Mouse (Mus musculus) lung, postnatal 0 days (tissue): Measurements from ENCODE around the gene Ap5m1. TPM values are rescaled to one million over a fixed set of nuclear protein-coding genes. Genes with fewer than 3 reads are reported as not detected.
A peak's percentile ranks its signal among the peaks of the same experiment; 100 is the strongest.

Experiments used
- ATAC-seq: fragments of 200-750 bp; cut with Nextera tagmentation; 2 replicates; pipeline ENCODE4 v1.8.0; 2017; ENCODE audit warnings: moderate library complexity
- DNase-seq: peaks from one replicate; pipeline ENCODE4 v3.0.0-alpha.2; 2016; ENCODE audit warnings: low spot score
- H3K27ac ChIP-seq: fragments of 300-500 bp; sonication (generic); 2 replicates; pipeline ENCODE4 v1.5.1; 2014; ENCODE audit warnings: antibody characterized with exemption, mild to moderate bottlenecking, low read length, mixed read lengths
- H3K27me3 ChIP-seq: fragments of 300-500 bp; sonication (generic); replicated peaks from 2 replicates; pipeline ENCODE4 v1.6.1; 2014; ENCODE audit warnings: low read length, mixed read lengths; ENCODE audit not compliant: insufficient read depth
- H3K36me3 ChIP-seq: fragments of 300-500 bp; sonication (generic); 2 replicates; pipeline ENCODE4 v1.6.1; 2014; ENCODE audit warnings: low read length, mixed read lengths; ENCODE audit not compliant: insufficient read depth
- H3K4me1 ChIP-seq: fragments of 300-500 bp; sonication (generic); 2 replicates; pipeline ENCODE4 v1.6.1; 2014; ENCODE audit warnings: antibody characterized with exemption, low read depth, low read length, mixed read lengths; ENCODE audit not compliant: insufficient read depth
- H3K4me2 ChIP-seq: fragments of 300-500 bp; sonication (generic); replicated peaks from 2 replicates; pipeline ENCODE4 v1.6.1; 2014; ENCODE audit warnings: low read depth, mild to moderate bottlenecking, low read length, moderate library complexity, mixed read lengths
- H3K4me3 ChIP-seq: fragments of 300-500 bp; sonication (generic); 2 replicates; pipeline ENCODE4 v1.5.1; 2014; ENCODE audit warnings: low read depth, low read length
- H3K9ac ChIP-seq: fragments of 300-500 bp; sonication (generic); replicated peaks from 2 replicates; pipeline ENCODE4 v1.6.1; 2014; ENCODE audit warnings: low read depth, mild to moderate bottlenecking
- H3K9me3 ChIP-seq: fragments of 300-500 bp; sonication (generic); 2 replicates; pipeline ENCODE4 v1.6.1; 2016; ENCODE audit warnings: low read length, mixed read lengths
- CTCF ChIP-seq: IDR thresholded peaks from 2 replicates; pipeline ENCODE4 v1.5.1; 2016; ENCODE audit warnings: antibody characterized with exemption, mild to moderate bottlenecking
- EP300 ChIP-seq: IDR thresholded peaks from 2 replicates; pipeline ENCODE4 v1.6.1; 2016; ENCODE audit warnings: antibody characterized with exemption, mild to moderate bottlenecking, control low read depth
- WGBS: fragments of 180-500 bp; shearing (Covaris S2); extraction: QIAGEN DNeasy Blood & Tissue Kit; methylation state at CpG from one replicate; pipeline ENCODE4 v1.1.7; 2014; 5-methylcytosine and 5-hydroxymethylcytosine counted together
- polyA plus RNA-seq: library from polyadenylated mRNA; unstranded; fragments of >200 nt; fragmentation: Nextera tagmentation; extraction: Ambion mirVana; gene quantifications from 2 replicates; pipeline ENCODE4 v1.2.1, GENCODE M21; 2015

Ap5m1 gene
- polyA plus RNA-seq, 1 experiment from 2014 or later = 17.9 TPM

- Histone ChIP-seq H3K9me3 (no peaks in the 10 kb centered on the region), H3K4me3 (no peak overlapping the region), H3K36me3 (peaks cover 4% of the 10 kb centered on the region; the same call in 1 of the 2 replicates), H3K27me3 (no peaks in the 10 kb centered on the region), H3K27ac (no peak overlapping the region), H3K4me2 (no peak overlapping the region), H3K4me1 (no peaks in the 10 kb centered on the region), H3K9ac (no peak overlapping the region)
- ATAC-seq (no peak), DNase-seq (no peak)
- no peak for TF ChIP-seq EP300
- TF ChIP-seq CTCF = no peak
These were observed 16.4 kb upstream of the Ap5m1 start for GRCm38 (mm10) chr14:49049492-49049891.

DNA sequence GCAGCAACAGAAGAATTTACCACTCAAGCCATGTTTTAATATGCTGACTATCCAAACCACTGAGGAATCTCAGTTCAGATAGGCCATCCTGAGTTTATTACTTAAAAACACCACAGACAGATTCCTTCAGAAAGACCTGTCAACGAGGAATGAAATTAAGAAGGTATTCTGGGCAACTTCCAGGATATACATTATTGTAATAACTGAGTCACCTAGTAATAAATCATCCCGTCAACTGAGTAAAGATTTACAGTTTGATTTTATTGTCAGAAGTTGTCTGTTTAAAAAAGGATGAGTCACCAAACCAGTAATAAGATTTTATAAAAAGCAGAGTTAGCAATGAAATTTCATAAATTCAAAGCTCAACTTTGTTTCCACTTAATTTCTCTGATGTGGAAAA, 2.1 kb upstream of the Ap5m1 start:
- no peak for TF ChIP-seq CTCF
- no peak for TF ChIP-seq EP300
- Histone ChIP-seq H3K4me3 (no peak overlapping the region), H3K36me3 (no peaks in the 10 kb centered on the region), H3K4me2 (no peak overlapping the region), H3K27me3 (no peaks in the 10 kb centered on the region), H3K9ac (no peak overlapping the region), H3K9me3 (no peaks in the 10 kb centered on the region), H3K27ac (no peak overlapping the region), H3K4me1 (no peaks in the 10 kb centered on the region; the same call in 1 of the 2 replicates)
- ATAC-seq = no peak
- 63% methylated on average over 2 of the region's 2 CpGs for WGBS
- DNase-seq = no peak

DNA sequence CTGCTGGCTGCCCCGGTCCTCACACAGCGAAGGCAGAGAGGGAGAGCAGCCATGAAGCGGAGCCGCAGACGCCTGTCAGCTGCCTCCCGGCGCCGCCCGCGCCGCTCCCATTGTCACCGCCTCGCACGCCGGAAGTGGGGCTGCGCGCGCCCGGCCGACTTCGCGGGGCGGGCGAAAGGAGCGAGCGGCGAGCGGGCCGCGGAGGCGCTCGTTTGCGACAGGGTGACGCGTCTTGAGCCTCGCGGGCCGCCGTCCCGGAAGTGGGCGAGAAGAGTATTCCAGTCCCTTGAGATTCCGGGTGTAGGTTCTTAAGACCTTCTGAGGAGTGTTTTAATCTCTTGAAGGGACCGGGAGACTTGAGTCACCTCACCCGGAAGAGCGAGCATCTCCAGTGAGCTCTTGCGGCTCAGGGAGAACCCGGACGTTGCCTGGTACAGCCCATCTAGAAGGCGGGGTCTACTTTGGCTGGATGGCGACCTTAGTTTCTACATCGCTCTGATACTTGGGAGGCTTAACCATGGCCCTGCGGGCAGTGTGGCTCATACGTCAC, 452 bp downstream of the Ap5m1 start, which contains the start of gene Exoc5:
Gene Exoc5, minus strand, starts transcription at position 380 of the 550 bp plus-strand sequence.
- peak within 1 kb of the TSS; percentile 88 for H3K9ac ChIP-seq
- TF ChIP-seq CTCF (no peak), EP300 (peak; percentile 64)
- DNase-seq (peak; percentile 97), ATAC-seq (peak; percentile 95)
- no peaks in the 10 kb centered on the region; the same call in 1 of the 2 replicates for H3K4me1 ChIP-seq
- H3K9me3 ChIP-seq = no peaks in the 10 kb centered on the region
- peak within 1 kb of the TSS; percentile 99 for H3K27ac ChIP-seq
- H3K4me2 ChIP-seq = peak within 1 kb of the TSS; percentile 78
- no peaks in the 10 kb centered on the region for H3K27me3 ChIP-seq
- no peaks in the 10 kb centered on the region for H3K36me3 ChIP-seq
- 0% methylated on average over 51 of the region's 53 CpGs for WGBS
- H3K4me3 ChIP-seq = peak within 1 kb of the TSS; percentile 97

DNA sequence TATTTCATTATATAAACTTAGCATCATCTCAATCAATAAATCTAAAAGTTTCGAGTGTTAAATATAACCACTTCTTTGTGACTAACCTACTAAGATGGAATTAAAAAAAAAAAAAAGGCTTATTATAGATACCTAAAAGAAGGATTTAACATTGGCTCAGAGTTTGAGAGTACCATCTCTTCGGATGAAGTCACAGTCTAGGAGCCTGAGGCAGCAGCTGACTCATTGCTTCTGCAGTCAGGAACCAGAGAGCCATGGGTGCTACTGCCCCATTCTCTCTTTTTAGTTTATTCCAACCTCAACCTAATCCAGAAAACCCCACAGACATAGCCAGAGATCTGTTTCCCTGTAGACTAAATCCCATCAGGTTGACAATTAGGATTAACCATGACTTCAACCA, 6.9 kb downstream of the Ap5m1 start:
- H3K9ac ChIP-seq = no peak overlapping the region
- H3K4me2 ChIP-seq = no peak overlapping the region
- H3K27me3 ChIP-seq = no peaks in the 10 kb centered on the region
- no peaks in the 10 kb centered on the region for H3K9me3 ChIP-seq
- DNase-seq = no peak
- TF ChIP-seq EP300 (no peak), CTCF (no peak)
- no peak overlapping the region for H3K4me3 ChIP-seq
- H3K4me1 ChIP-seq = no peaks in the 10 kb centered on the region; the same call in 1 of the 2 replicates
- no peak overlapping the region for H3K27ac ChIP-seq
- 0 out of 2 replicates have a peak, but pooled peaks cover 4% of the 10 kb centered on the region for H3K36me3 ChIP-seq
- 81% methylated on average over 2 of the region's 2 CpGs for WGBS
- no peak for ATAC-seq

- no peak for TF ChIP-seq CTCF
- no peak for TF ChIP-seq EP300
- H3K36me3 ChIP-seq = 0 out of 2 replicates have a peak, but pooled peaks cover 4% of the 10 kb centered on the region
- no peak overlapping the region for H3K9ac ChIP-seq
- 93% methylated on average over 7 of the region's 7 CpGs for WGBS
- no peaks in the 10 kb centered on the region for H3K4me1 ChIP-seq
- H3K27me3 ChIP-seq = no peaks in the 10 kb centered on the region
- H3K4me3 ChIP-seq = no peak overlapping the region
- ATAC-seq (no peak), DNase-seq (no peak)
- no peaks in the 10 kb centered on the region for H3K9me3 ChIP-seq
- no peak overlapping the region for H3K4me2 ChIP-seq
- H3K27ac ChIP-seq = no peak overlapping the region
These were observed 8.0 kb downstream of the Ap5m1 start for GRCm38 (mm10) chr14:49073896-49074295.

- Histone ChIP-seq H3K4me2 (no peak overlapping the region), H3K9me3 (no peaks in the 10 kb centered on the region), H3K27ac (no peak overlapping the region), H3K4me3 (no peak overlapping the region), H3K27me3 (no peaks in the 10 kb centered on the region), H3K4me1 (no peaks in the 10 kb centered on the region), H3K9ac (no peak overlapping the region), H3K36me3 (0 out of 2 replicates have a peak, but pooled peaks cover 4% of the 10 kb centered on the region)
- WGBS = 65% methylated on average over 2 of the region's 2 CpGs
- TF ChIP-seq CTCF = no peak
- TF ChIP-seq EP300 = no peak
- no peak for DNase-seq
- no peak for ATAC-seq
These were observed 8.5 kb downstream of the Ap5m1 start for GRCm38 (mm10) chr14:49074361-49074760.
